Mouse (Mus musculus) ES-Bruce4 (cell line): ENCODE measurements around the gene Mnd1.
A peak's percentile ranks its signal among the peaks of the same experiment; 100 is the strongest.

ENCODE experiments used
- CTCF ChIP-seq: IDR thresholded peaks from one replicate; pipeline ENCODE4 v1.8.1; 2011; ENCODE audit warnings: low read depth, low read length
- EP300 ChIP-seq: IDR thresholded peaks from 2 replicates; pipeline ENCODE4 v1.6.1; 2011; ENCODE audit warnings: low read depth, low read length; ENCODE audit not compliant: insufficient read depth

GRCm38 (mm10) chr3:84175337-84176315, 20.0 kb upstream of the Mnd1 start:
- peak; percentile 71 for TF ChIP-seq CTCF
- no peak for TF ChIP-seq EP300
